Mouse (Mus musculus) embryo, embryonic 9.5 days (tissue): ENCODE results near the gene Ppp1r9a.
A peak's percentile ranks its signal among the peaks of the same experiment; 100 is the strongest.

Source experiments
- DNase-seq: peaks from one replicate; pipeline ENCODE4 v3.0.0-alpha.2; 2017; ENCODE audit errors: extremely low spot score

Gene Ppp1r9a

DNA sequence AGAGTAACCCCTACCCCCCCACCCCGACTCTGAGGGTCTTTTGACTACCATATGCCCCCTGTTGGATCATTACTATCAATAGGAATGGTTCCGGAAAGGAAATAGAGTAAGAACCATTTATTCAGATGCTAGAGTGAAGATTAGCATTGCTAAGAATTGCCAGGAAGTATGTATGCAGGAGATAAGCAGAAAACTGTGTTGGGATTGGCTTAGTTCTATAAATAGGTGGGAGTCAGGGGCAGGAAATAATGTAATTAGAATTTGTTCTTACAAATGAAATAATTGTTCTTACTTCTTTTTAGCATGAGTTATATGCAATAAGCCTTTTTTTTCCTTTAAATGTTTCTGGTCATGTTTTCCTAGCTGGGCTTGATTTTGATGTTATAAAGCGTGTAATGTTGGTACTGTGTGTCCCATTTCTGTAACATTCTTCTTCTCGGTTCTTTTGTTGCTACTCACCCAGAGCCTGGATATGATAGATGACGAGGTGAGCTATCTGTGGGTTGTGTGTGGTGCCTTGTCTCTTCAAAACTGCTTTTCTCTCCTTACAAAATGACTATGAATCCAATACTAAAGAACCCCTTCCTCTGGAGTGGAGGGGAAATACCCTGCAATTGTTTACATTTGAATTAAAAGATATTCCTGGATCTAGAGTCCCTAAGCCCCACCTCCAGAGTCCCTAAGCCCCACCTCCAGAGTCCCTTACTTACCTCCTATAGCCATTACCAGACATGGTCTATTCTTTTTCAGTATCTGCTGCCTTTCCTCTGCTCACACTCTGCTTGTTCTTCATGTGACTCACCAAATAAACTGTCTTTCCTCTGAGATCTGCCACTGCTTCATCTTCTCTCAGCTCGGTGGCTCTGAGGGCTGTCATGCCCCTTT, 254.1 kb downstream of the Ppp1r9a start:
- no peak for DNase-seq

DNA sequence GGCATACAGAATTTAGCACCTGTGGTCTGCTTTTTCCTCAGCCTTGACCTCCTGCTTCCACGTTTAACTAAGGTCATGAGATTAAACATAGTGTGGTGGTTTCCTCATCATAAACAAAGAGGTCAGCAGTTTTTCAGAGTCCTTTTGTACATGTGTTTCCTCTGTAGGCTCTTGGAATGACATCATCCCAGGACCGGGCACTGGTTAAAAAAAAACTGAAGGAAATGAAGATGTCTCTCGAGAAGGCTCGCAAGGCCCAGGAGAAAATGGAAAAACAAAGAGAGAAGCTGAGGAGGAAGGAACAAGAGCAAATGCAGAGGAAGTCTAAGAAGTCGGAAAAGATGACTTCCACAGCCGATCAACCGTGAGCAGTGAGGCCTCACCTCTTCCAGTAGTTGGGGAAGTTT, 256.7 kb downstream of the Ppp1r9a start:
- DNase-seq: no peak

DNA sequence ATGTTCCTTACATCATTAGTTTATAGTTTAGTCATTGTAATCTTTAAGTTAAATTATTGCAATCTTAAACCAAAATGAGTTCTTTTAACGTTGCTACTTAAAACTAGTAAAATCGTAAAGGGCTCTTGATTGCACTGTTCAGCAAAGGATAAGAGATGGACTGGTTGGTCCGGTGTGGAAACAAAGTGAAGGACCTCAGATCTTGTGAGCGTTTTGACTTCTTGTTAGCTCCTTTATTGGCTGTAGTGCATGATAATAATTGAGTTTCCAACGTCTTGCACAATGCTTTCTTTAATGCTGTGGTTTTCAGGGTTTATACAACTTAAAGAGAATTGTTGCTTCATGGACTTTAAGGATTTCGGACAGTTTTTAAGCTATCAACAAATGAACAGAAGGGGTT, 259.3 kb downstream of the Ppp1r9a start:
- no peak for DNase-seq

DNA sequence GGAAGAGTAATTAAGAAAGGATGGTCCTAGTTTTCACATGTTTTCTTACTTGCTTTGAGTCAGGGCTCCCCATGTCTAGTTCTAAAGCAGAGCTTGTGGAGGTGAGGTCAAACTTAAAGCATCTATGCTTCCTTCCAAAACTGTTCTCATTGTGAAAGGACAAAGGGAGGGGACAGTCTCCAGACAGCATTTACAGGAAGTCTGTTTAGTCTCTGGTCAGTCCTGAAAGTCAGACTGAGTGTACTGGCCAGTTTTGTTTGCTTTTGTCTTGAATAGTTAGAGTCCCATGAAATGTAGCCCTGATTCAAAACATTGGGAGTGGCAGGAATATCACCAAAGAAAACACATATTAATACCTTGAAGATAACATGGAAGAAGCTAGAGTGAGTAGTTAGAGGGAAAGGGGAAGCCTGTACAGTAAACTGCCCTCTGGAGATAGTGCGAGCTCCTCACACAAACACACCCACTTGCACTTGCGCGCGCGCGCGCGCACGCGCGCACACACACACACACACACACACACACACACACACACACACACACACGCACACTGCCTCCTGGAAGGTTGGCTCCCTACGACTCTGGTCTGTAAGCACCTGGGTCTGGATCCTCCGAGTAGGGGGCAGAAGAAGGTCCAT, 260.9 kb downstream of the Ppp1r9a start:
- no peak for DNase-seq

DNA sequence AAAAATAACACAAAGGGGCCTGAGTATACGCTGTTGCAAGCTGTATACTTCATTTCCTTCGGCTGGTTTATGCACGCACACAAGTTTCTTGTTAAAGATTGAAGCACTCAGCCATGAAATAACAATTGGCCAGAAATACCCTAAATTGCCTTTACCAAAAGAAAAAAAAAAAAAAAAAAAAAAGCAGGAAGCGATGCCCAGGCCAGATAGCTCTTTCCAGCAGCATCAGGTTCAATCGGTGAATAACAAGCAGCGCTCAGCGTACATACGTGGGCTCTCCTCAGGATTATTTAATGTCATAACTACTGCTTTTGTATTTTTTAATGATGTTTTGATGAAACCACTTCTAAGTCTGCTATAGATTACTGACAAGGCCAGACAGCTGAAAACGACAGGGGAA, 262.1 kb downstream of the Ppp1r9a start:
- DNase-seq: no peak

DNA sequence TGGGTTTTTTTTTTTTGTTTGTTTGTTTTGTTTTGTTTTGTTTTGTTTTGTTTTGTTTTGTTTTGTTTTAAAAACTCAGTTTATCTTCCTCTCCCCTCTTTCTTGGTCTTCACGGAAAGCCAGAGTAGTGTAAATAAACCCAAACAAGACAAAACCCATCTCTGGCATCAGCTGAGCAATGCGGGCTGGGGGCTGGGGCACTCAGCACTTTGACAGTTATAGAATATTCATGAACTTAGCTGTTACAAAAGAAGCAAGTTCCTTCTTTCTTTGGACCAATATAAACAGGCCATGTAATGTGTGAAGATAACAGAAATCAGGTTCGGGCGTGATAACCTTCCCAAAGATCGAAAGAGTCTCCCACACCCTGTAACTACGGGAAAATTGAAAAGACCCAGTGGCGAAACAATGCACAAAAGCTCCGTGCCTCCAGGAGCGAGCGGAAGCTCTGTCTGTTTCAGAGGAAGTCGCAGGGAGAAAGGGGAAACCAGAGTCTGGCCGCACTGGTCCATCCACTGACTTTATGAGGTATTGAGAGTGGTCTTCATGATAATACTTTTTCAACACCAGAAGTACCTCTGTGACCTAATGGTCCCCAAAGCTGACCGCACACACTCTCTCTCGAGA, 264.4 kb downstream of the Ppp1r9a start:
- DNase-seq: no peak

DNA sequence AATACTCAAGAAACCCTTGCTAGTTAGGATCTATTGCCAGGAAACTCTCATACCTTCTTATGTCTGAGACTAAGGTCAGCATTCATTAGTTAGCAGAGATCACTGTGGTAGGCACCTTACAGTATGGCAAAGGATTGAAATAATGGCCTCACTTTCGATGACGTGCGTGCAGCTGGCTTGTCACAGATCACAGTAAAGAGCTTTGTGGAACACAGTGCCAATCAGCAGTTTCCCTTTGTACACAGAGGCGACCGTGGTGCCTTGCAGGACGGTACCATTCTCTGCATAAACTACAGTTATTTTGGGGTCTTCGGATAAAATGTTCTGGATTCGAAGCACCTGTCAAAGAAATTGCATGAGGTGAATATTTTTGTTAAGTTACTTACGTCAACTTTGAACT, 265.4 kb downstream of the Ppp1r9a start:
- DNase-seq: no peak

DNA sequence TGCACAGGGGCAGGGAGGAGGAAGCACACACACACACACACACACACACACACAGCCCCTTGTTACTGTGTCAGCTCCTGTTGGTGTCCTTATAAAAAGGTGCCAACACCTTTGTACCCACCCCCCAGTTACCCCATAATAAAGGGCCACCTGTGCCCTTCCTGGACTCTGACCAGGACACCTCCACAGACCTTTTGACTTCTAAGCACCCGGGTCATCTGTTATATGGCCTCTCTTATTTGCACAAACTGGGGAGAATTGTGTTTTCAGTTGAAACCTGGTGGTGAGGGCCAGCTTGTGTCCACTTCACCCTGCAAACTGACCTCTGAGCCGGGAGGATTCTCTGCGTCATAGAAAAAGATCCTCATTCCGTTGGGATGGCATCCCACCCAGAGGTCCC, 268.7 kb downstream of the Ppp1r9a start:
- DNase-seq: no peak

DNA sequence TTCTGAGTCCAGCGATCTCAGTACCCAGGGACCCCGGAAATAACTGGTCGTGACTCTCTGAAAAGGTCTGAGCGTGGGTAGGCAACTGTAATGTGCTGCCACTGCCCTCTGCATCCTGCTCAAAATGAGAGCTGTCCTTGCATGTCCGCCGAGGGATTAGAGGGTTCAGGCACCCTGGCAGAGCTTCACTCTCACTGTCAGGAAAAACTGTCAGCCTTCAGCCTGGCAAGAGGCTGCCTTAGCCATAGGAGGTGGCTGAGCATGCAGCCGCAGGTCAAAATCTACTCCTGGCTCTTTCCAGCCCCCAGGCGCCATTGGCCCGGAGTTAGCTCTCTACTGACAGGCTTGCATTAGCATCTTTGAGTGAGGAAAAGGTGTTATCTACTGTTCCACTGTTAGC, 269.9 kb downstream of the Ppp1r9a start:
- DNase-seq: no peak

DNA sequence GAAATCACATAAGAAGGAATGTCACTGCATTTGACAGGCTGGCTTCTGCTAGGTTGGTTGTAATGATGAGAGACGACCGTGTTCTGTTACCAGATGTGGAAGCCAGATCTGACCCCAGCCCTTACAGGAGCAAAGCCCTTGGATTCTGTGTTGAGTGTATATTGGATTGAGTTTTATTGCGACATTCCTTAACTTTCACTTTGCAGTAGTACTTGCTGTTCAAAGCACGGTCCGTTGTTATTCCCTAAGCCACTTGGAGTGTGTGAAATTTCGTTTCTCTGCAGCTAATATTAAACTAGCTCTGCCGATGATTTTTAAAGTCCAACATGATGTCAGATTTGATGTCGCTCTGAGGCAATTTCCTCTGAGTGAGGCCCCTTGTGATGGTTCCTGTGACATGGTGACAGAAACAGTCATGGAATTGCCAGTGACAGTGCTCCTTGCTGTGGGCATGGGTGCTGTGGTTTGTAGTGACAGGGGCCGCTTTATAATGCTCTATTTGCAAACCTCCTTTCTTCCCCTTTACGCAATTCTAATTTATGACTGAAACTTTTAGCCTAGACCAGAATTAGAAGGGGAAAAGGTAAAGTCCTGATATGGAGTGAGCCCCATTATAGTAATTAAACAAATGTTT, 271.6 kb downstream of the Ppp1r9a start:
- no peak for DNase-seq

DNA sequence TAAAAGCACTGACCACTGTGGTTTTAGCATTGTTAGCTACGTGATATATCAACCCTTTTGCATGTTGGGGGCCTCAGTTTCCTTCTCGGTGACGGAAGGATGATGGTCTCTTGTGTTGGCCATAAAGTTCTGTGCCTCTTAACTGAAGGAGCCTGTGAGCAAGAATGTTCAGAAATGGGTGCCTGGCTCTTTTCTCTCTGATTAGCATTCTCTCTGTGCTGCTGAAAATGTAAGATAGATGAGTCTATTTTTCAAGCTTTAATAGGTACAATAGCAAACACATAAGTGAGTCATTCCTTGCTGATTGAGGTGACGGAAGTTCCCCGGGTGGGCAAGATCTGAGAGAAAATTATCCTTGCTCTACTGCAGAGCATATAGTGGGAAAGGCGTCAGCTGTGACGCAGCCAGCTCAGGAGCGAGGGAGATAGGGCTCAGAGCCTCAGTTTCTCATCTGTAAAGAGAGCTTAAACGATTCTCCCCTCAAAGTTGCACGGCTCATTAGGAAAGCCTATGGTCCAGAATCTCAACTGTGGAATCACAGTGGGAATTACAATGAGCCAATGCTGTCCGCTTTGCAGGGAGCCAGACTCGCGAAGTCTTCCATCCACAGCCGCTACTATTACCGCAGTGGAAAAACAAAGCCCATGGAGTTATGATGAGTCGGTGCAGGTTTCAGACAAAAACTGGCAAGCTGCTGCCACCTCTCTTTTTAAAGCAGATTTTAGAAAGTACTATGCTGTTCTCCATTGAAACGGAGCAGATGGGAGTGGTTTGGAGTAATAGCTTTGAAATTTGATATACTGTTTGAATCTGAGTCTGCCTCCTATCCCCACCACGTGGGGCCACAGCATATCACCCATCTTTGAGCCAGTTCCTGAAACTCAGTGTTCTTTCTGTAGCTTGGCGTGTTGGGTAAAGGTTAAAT, 275.5 kb downstream of the Ppp1r9a start:
- DNase-seq: no peak

DNA sequence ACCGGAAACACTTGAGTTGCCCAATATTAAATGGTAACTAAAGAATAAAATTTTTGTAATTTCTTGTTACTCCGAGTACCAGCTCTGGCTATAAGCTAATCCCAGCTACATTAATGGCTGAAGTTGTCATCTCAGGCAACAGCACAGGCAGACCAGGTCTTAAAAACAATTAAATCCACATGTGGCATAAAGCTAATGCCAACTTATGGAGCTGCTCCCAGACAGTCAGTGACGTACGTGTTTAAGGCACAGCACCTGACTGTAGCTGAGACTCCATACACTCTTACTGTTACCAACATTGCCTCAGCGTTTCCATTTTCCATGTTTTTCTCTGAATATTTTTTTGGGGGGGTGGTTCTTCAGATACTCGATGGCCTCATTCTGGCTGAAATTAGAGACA, 276.5 kb downstream of the Ppp1r9a start:
- no peak for DNase-seq

DNA sequence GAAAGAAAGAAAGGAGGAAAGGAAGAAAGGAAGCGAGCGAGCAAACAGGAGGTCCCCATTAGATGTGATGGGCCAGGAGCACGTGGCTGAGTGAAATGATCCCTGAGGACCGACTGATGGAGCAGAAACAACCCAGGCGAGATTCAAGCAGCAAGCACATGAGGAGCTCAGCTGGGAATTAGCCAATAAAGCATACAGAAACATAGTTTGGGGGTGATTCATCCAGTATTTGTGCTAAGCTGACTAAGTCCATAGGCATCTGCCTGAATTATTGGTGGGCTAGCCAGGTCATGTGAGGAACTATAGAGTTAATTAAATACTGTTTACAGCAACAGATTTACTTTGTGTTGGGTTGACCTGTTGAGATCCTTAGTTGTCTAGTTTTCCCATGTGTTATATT, 277.9 kb downstream of the Ppp1r9a start:
- DNase-seq: no peak

DNA sequence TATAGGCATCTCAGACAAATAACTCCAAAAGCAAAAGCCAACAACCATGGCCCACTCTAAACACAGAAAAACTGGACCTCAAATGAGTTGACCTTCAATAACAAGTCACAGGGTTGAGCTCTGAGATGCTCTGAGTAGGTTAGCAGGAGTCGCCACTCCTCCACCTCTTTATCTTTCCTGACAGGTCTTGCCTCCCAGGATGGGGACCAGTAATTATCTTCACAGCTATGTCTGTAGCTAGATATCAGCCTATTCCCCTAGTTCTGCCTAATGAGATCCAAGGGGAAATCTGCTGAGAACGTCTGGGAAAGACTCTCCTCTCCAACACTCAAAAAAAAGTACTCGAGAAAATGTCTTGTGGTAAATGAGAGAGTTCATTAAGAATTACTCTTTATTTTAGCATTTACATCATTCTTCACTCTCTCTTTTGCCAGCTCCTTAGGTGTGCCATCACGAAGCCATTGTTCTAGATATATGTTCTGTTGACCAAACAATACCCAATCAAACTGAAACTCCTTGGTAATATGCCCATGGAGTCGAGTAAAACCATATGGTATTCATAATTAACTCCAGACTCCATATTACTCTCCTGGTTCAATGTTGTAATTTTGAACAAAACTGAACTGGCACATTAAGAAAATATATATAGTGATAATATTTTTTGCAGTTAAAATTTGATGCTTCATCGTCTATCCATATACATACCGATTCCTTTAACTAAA, 283.7 kb downstream of the Ppp1r9a start:
- no peak for DNase-seq

DNA sequence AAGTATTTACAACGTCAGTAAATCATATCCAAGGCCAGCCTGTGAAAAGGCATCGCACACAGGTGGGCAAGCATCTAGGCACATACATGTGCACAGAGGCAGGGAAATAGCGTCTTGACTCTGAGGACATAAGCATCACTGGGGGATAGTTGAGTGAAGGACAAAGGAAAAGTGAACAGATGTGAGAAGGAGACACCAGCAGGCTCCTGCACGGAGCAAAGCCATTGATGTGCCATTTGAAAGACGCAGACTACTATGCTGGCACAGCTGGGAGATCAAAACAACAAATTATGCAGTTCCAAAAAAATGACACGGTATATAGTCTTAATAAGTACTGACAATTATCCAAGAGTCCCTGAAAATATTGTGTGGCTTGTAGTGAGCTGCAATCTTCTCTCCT, 284.9 kb downstream of the Ppp1r9a start:
- DNase-seq: no peak

DNA sequence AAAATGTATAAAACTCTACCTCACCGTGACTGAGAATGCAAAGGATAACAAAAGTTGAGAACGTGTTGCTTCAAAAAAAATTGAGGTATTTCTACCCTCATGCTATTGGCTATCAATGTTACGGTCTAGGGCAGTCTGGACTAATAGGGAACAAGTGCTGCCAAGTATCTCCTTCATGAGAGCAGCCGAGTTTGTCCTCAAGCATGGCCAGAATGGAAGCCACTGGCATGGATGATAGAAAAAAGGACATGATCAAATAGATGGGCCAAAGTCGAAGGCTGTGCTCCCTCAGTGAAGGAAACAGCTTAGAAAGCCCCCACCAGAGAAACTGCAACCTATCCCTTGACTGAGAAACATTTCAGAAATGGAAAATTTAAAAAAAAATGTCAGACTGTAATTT, 285.3 kb downstream of the Ppp1r9a start:
- DNase-seq: no peak

DNA sequence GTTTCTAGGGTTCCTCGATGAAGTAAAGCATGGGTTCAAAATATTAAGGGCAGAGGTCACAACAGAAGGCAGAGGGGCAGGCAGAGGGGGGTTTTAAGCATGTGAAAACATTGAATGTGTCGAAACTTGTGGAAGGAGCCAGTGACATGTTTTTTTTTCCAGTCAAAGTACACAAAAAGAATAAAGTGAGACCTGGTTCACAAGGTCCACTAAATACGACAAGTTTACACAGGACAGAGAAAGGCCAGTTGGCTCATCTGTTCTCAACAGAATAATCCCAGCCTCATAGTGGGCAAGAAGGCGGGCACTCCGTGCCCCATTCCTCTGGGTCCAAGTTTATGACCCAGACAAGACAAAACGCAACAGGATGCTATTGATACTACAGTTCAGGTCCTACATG, 286.2 kb downstream of the Ppp1r9a start:
- no peak for DNase-seq

DNA sequence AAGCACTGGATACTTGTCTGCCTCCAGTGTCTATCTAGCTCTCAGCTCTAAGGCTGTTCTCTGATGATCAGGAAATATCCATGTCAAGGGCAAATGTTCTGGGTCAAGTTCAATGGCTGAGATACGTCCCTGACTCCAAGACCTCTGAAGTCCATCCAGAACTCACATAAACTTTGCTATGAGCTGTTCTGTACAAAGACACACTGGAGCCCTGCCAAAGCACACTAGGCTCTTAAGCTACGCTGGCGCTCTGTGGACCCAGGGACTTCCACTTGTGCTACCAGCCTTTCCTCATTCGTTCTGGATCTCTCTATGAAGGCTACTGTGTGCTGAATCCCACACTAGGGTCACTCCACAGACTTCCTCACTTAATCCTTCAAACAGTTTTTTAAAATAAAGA, 286.8 kb downstream of the Ppp1r9a start:
- no peak for DNase-seq

DNA sequence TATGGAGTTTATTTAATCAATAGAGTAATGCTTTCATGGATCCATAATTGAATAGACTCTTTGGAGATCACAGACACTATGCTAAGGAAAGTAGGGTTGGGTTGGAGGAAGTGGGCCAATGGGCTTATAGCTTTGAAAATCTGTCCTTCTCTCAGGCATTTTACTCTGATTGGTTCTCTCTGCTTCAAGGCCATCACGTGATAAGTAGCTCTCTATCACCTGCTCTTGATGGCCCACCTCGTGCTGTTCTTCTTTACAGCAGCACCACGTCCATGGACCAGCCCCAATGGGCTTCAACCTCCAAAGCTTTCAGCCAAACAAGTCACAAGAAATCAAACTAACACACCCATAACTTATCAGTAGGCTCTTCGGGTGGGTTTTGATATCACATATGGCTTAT, 288.0 kb downstream of the Ppp1r9a start:
- no peak for DNase-seq

DNA sequence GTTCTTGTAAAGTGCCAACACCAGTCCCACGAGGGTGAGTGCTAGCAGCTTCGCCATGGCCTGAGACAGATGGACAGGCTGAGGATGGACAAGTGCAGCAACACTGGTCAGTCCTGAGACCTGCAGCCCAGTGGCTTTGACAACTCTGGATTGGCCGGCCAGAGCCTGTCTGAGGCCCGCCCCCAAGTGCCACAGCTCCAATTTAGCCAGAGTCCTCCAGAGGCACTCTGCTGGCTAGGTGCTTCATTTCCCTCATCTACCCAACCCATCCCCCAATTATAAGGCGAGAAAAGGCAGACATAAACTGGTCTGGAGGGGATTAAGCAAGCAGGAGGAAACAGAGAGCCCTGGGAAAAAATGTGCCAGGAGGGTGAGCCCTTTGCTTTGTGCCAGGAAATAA, 291.0 kb downstream of the Ppp1r9a start, which contains the start of gene Pon1:
Gene Pon1, minus strand, starts transcription at position 254 of the 400 bp plus-strand sequence.
- peak; percentile 10 for DNase-seq

DNA sequence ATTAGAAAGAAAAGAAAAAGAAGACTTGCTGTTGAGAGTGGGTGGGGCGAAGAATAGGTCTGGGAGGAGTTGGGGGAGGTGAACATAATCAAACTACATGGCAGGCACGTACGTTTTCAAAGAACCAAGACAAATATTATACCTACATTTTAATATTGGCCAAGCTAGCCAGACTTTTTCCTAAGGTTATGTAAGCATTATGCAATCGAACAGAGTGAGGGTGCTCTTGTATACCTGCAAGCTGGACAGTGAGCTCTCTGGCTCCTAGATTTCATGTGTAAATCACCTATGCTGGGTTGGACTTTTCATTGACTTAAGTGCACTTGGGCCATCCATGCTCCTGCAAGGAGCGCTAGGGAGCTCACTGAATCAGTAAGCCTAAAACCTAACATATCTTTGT, 295.9 kb downstream of the Ppp1r9a start:
- DNase-seq: no peak
